ENCODE assay signal across 8 mouse cellular contexts in genomic region chr4:141147112-141148008, GRCm38 (mm10). TPM values are rescaled to one million over a fixed set of nuclear protein-coding genes. Genes with fewer than 3 reads are reported as not detected.
DNase-seq lines count a peak whose midpoint lies in the region; ATAC-seq lines count a peak whose summit lies in the region.

Gene Fbxo42, plus strand, starts transcription at chr4:141147913.

- peaks cover 29% of the 10 kb centered on the region for H3K4me1 ChIP-seq in hindbrain, embryonic 15.5 days (replicated peaks)

- peak within 1 kb of the TSS; percentile 96 for H3K9ac ChIP-seq in hindbrain, embryonic 15.5 days

- peak; percentile 89 for DNase-seq in R1 (ENCODE audit: low read depth, low spot score)
- peak; percentile 97 for DNase-seq in cerebellum, postnatal 25 days
- DNase-seq in frontal cortex, postnatal 36 days (ENCODE audit: low spot score in 2 of 2): peak; percentile 91 to 94
- peak; percentile 86 for DNase-seq in left cerebral cortex, adult 11 months (ENCODE audit: low spot score)
- DNase-seq in lung, postnatal 4 days: peak; percentile 96
- DNase-seq in retina, postnatal 7 days (ENCODE audit: low read depth, low spot score): peak; percentile 93
- DNase-seq in urinary bladder, adult 2 months (ENCODE audit: low spot score): peak; percentile 96

- peak within 1 kb of the TSS; percentile 86 for H3K27ac ChIP-seq in hindbrain, embryonic 15.5 days (replicated peaks)

- no peaks in the 10 kb centered on the region for H3K36me3 ChIP-seq in hindbrain, embryonic 15.5 days

- H3K4me3 ChIP-seq in hindbrain, embryonic 15.5 days: peak within 1 kb of the TSS; percentile 80

- no peaks in the 10 kb centered on the region for H3K27me3 ChIP-seq in hindbrain, embryonic 15.5 days

- peak within 1 kb of the TSS; percentile 69 for H3K4me2 ChIP-seq in hindbrain, embryonic 15.5 days

- no peaks in the 10 kb centered on the region for H3K9me3 ChIP-seq in hindbrain, embryonic 15.5 days

- peak; percentile 83 for ATAC-seq in hindbrain, embryonic 15.5 days (ENCODE audit: low FRiP score, low read depth)

- WGBS in hindbrain, embryonic 15.5 days: 11% methylated on average over 44 of the region's 58 CpGs

RNA-seq across cellular contexts. Expression of gene Fbxo42, which starts in this region (rescaled TPM):
- 23.7 and 25.2 TPM in 2 replicates for polyA plus RNA-seq in hindbrain, embryonic 15.5 days (2015; fragmentation: Nextera tagmentation; extraction: Ambion mirVana)
- polyA plus RNA-seq in urinary bladder, adult 2 months (2012; rRNA removed): 12.2 and 13.9 TPM in 2 replicates

Comparison
In these comparisons a context has a peak if more than half of its experiments do, and no peak if none do; other contexts are left out.
1. Peak in every context shown above with its lines: DNase-seq, ATAC-seq, H3K4me3 ChIP-seq and H3K27ac ChIP-seq.